Mouse (Mus musculus): ENCODE measurements at regions not wholly inside any gene's neighbourhood (a gene's known extent, or its start where the extent isn't known, plus 50 kb on each side); places are given as distances from the start of the nearest gene placed in this dataset.

GRCm38 (mm10) chrX:166718075-166718474 is 132.6 kb upstream of the Egfl6 start:
- ATAC-seq (ENCODE audit: low FRiP score, low read depth) = no peak
- Histone ChIP-seq H3K9ac (replicated peaks) (no peak overlapping the region), H3K4me3 (no peak overlapping the region), H3K4me1 (no peaks in the 10 kb centered on the region), H3K27me3 (peaks cover 34% of the 10 kb centered on the region), H3K9me3 (no peaks in the 10 kb centered on the region), H3K27ac (replicated peaks) (no peak overlapping the region), H3K4me2 (replicated peaks) (no peak overlapping the region), H3K36me3 (no peaks in the 10 kb centered on the region)

GRCm38 (mm10) chrX:166709306-166709705 is 123.8 kb upstream of the Egfl6 start:
- ATAC-seq (ENCODE audit: low FRiP score, low read depth) = no peak

GRCm38 (mm10) chrX:166708106-166708505 is 122.6 kb upstream of the Egfl6 start:
- no peak overlapping the region for H3K27ac ChIP-seq (replicated peaks)
- H3K9ac ChIP-seq (replicated peaks) = no peak overlapping the region
- no peak overlapping the region for H3K4me2 ChIP-seq (replicated peaks)
- H3K4me1 ChIP-seq = no peaks in the 10 kb centered on the region
- H3K4me3 ChIP-seq = no peak overlapping the region
- 77% methylated on average over 1 of the region's 1 CpGs for WGBS
- H3K9me3 ChIP-seq = no peaks in the 10 kb centered on the region
- H3K27me3 ChIP-seq = peaks cover 28% of the 10 kb centered on the region
- no peak for ATAC-seq (ENCODE audit: low FRiP score, low read depth)
- H3K36me3 ChIP-seq = no peaks in the 10 kb centered on the region

More at GRCm38 (mm10) chrX:166709306-166709705, 123.8 kb upstream of the Egfl6 start:
- no peaks in the 10 kb centered on the region for H3K4me1 ChIP-seq
- H3K36me3 ChIP-seq = no peaks in the 10 kb centered on the region
- no peak overlapping the region for H3K4me3 ChIP-seq
- H3K27ac ChIP-seq (replicated peaks) = no peak overlapping the region
- H3K9me3 ChIP-seq = no peaks in the 10 kb centered on the region
- WGBS = 74% methylated on average over 2 of the region's 2 CpGs
- peaks cover 28% of the 10 kb centered on the region for H3K27me3 ChIP-seq
- H3K9ac ChIP-seq (replicated peaks) = no peak overlapping the region
- H3K4me2 ChIP-seq (replicated peaks) = no peak overlapping the region

- no peaks in the 10 kb centered on the region for H3K9me3 ChIP-seq
- H3K9ac ChIP-seq (replicated peaks) = no peak overlapping the region
- H3K4me1 ChIP-seq = no peaks in the 10 kb centered on the region
- H3K4me2 ChIP-seq (replicated peaks) = no peak overlapping the region
- peaks cover 20% of the 10 kb centered on the region for H3K27me3 ChIP-seq
- 65% methylated on average over 1 of the region's 1 CpGs for WGBS
- no peak overlapping the region for H3K27ac ChIP-seq (replicated peaks)
- H3K4me3 ChIP-seq = no peak overlapping the region
- H3K36me3 ChIP-seq = no peaks in the 10 kb centered on the region
- no peak for ATAC-seq (ENCODE audit: low FRiP score, low read depth)
These were observed 121.5 kb upstream of the Egfl6 start for GRCm38 (mm10) chrX:166707029-166707428.

DNA sequence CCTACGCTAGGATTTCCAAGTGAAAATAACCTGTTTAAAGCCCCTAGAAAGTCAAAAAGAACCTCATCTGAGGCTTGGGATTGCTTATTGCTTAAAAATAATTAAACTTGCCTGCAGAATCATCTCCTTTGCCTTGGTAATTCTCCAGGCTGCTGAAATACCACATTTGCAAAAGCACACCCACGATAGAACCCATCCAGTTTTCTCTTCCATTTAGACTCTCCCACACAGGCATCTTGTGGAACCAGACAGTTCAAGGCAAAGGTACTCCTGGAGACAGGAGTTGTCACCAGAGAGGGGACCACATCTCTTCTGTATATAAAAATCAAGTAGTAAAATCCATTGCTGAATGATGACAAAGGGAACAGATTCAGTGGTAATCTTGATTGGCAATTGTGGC is 118.8 kb upstream of the Egfl6 start:
- no peaks in the 10 kb centered on the region for H3K4me1 ChIP-seq
- H3K27me3 ChIP-seq = peaks cover 25% of the 10 kb centered on the region
- 92% methylated on average over 2 of the region's 2 CpGs for WGBS
- ATAC-seq (ENCODE audit: low FRiP score, low read depth) = no peak
- H3K4me2 ChIP-seq (replicated peaks) = no peak overlapping the region
- no peak overlapping the region for H3K4me3 ChIP-seq
- H3K36me3 ChIP-seq = no peaks in the 10 kb centered on the region
- H3K9me3 ChIP-seq = no peaks in the 10 kb centered on the region
- H3K27ac ChIP-seq (replicated peaks) = no peak overlapping the region
- H3K9ac ChIP-seq (replicated peaks) = no peak overlapping the region

GRCm38 (mm10) chrX:166694219-166694618 is 108.7 kb upstream of the Egfl6 start:
- H3K27me3 ChIP-seq = peaks cover 21% of the 10 kb centered on the region
- no peak overlapping the region for H3K27ac ChIP-seq (replicated peaks)
- no peak overlapping the region for H3K9ac ChIP-seq (replicated peaks)
- ATAC-seq (ENCODE audit: low FRiP score, low read depth) = no peak
- no peaks in the 10 kb centered on the region for H3K36me3 ChIP-seq
- H3K4me1 ChIP-seq = no peaks in the 10 kb centered on the region; the same call in 1 of the 2 replicates
- no peak overlapping the region for H3K4me3 ChIP-seq
- no peak overlapping the region for H3K4me2 ChIP-seq (replicated peaks)
- WGBS = 74% methylated on average over 3 of the region's 3 CpGs
- no peaks in the 10 kb centered on the region for H3K9me3 ChIP-seq

- H3K4me2 ChIP-seq (replicated peaks) = no peak overlapping the region
- no peaks in the 10 kb centered on the region for H3K36me3 ChIP-seq
- H3K9ac ChIP-seq (replicated peaks) = no peak overlapping the region
- H3K9me3 ChIP-seq = no peaks in the 10 kb centered on the region
- peaks cover 7% of the 10 kb centered on the region for H3K27me3 ChIP-seq
- ATAC-seq (ENCODE audit: low FRiP score, low read depth) = no peak
- H3K27ac ChIP-seq (replicated peaks) = no peak overlapping the region
- 70% methylated on average over 3 of the region's 3 CpGs for WGBS
- no peaks in the 10 kb centered on the region for H3K4me1 ChIP-seq
- no peak overlapping the region for H3K4me3 ChIP-seq
These were observed 103.3 kb upstream of the Egfl6 start for GRCm38 (mm10) chrX:166688779-166689178.

DNA sequence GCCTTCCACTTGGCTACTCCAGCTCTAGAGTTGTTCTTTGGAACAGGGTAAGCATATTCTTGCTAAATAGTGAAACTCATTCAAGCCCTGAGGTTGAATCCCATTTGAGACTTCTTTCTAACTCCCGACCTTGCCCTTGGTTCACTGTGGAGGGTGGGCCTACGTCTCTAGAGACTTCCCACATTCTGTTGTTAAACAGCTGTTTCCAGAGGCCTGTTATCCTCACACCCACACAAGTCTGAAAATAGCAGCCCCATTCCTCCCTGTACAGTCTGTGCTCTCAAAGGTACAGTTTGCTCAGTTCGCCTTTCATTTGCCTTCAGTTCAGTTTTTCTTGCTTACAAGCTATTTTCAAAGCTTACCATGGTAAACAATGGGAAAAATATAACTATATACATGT is 87.9 kb upstream of the Egfl6 start:
- no peaks in the 10 kb centered on the region for H3K9me3 ChIP-seq
- H3K4me3 ChIP-seq = no peak overlapping the region
- H3K9ac ChIP-seq (replicated peaks) = no peak overlapping the region
- H3K27me3 ChIP-seq = peaks cover 19% of the 10 kb centered on the region
- ATAC-seq (ENCODE audit: low FRiP score, low read depth) = no peak
- H3K36me3 ChIP-seq = no peaks in the 10 kb centered on the region
- WGBS = 78% methylated on average over 3 of the region's 3 CpGs
- H3K4me2 ChIP-seq (replicated peaks) = no peak overlapping the region
- no peaks in the 10 kb centered on the region for H3K4me1 ChIP-seq
- no peak overlapping the region for H3K27ac ChIP-seq (replicated peaks)

- no peaks in the 10 kb centered on the region for H3K4me1 ChIP-seq
- H3K27ac ChIP-seq (replicated peaks) = no peak overlapping the region
- H3K9me3 ChIP-seq = no peaks in the 10 kb centered on the region
- H3K4me2 ChIP-seq (replicated peaks) = no peak overlapping the region
- H3K4me3 ChIP-seq = no peak overlapping the region
- no peaks in the 10 kb centered on the region for H3K36me3 ChIP-seq
- 75% methylated on average over 1 of the region's 1 CpGs for WGBS
- no peak overlapping the region for H3K9ac ChIP-seq (replicated peaks)
- peaks cover 15% of the 10 kb centered on the region for H3K27me3 ChIP-seq
- no peak for ATAC-seq (ENCODE audit: low FRiP score, low read depth)
These were observed 87.1 kb upstream of the Egfl6 start for GRCm38 (mm10) chrX:166672617-166673016.

- no peak for ATAC-seq (ENCODE audit: low FRiP score, low read depth)
- H3K4me3 ChIP-seq = no peak overlapping the region
- 96% methylated on average over 4 of the region's 4 CpGs for WGBS
- no peaks in the 10 kb centered on the region for H3K36me3 ChIP-seq
- no peak overlapping the region for H3K27ac ChIP-seq (replicated peaks)
- H3K27me3 ChIP-seq = peaks cover 20% of the 10 kb centered on the region
- H3K4me1 ChIP-seq = no peaks in the 10 kb centered on the region
- H3K9ac ChIP-seq (replicated peaks) = no peak overlapping the region
- H3K9me3 ChIP-seq = no peaks in the 10 kb centered on the region
- no peak overlapping the region for H3K4me2 ChIP-seq (replicated peaks)
These were observed 86.3 kb upstream of the Egfl6 start for GRCm38 (mm10) chrX:166671853-166672252.

GRCm38 (mm10) chrX:166666304-166666703 is 80.8 kb upstream of the Egfl6 start:
- Histone ChIP-seq H3K4me3 (no peak overlapping the region), H3K9me3 (no peaks in the 10 kb centered on the region), H3K36me3 (no peaks in the 10 kb centered on the region), H3K4me2 (replicated peaks) (no peak overlapping the region), H3K27me3 (peaks cover 55% of the 10 kb centered on the region), H3K9ac (replicated peaks) (no peak overlapping the region), H3K4me1 (peaks cover 1% of the 10 kb centered on the region; the same call in 1 of the 2 replicates), H3K27ac (replicated peaks) (no peak overlapping the region)
- ATAC-seq (ENCODE audit: low FRiP score, low read depth) = no peak
- 79% methylated on average over 2 of the region's 2 CpGs for WGBS

- H3K4me1 ChIP-seq = peaks cover 3% of the 10 kb centered on the region; the same call in 1 of the 2 replicates
- H3K27me3 ChIP-seq = peaks cover 58% of the 10 kb centered on the region
- no peak overlapping the region for H3K4me3 ChIP-seq
- H3K36me3 ChIP-seq = no peaks in the 10 kb centered on the region
- WGBS = 44% methylated on average over 6 of the region's 6 CpGs
- no peak overlapping the region for H3K9ac ChIP-seq (replicated peaks)
- peak overlapping the region; percentile 85 for H3K27ac ChIP-seq (replicated peaks)
- H3K9me3 ChIP-seq = no peaks in the 10 kb centered on the region
- ATAC-seq (ENCODE audit: low FRiP score, low read depth) = 0 out of 2 replicates have a peak, but pooled peaks have one; percentile 24
- H3K4me2 ChIP-seq (replicated peaks) = no peak overlapping the region
These were observed 76.3 kb upstream of the Egfl6 start for GRCm38 (mm10) chrX:166661808-166662207.

- 0 out of 2 replicates have a peak overlapping the region, but pooled peaks have one; percentile 11 for H3K4me3 ChIP-seq
- H3K27ac ChIP-seq (replicated peaks) = peak overlapping the region; percentile 85
- 24% methylated on average over 16 of the region's 16 CpGs for WGBS
- H3K4me2 ChIP-seq (replicated peaks) = peak overlapping the region; percentile 33; the same call in 1 of the 2 replicates
- peaks cover 58% of the 10 kb centered on the region for H3K27me3 ChIP-seq
- peak; percentile 89 for ATAC-seq (ENCODE audit: low FRiP score, low read depth)
- 0 out of 2 replicates have a peak overlapping the region, but pooled peaks have one; percentile 24 for H3K9ac ChIP-seq (replicated peaks)
- H3K9me3 ChIP-seq = no peaks in the 10 kb centered on the region
- no peaks in the 10 kb centered on the region for H3K36me3 ChIP-seq
- H3K4me1 ChIP-seq = peaks cover 3% of the 10 kb centered on the region; the same call in 1 of the 2 replicates
These were observed 75.7 kb upstream of the Egfl6 start for GRCm38 (mm10) chrX:166661043-166661718.
